16 mouse cellular contexts compared by ENCODE assay signal in the genomic region with DNA sequence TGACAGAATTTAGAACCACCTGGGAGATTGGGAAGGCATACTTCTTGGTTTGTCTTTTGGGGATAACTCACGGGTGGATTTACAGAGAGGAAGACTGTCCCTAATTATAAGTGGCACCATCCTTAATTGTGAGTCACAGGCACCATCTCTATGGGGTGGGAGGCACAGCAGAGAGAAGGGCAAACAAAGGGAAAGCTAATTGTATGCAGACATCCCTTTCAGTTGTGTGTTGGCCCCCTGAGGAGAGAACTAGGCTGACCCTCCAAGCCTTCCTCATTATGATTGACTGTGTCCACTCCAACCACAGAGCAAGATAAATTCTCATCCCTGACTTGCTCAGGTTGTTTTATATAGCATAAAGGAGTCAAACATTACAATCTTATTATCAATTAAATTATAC.
DNase-seq lines count a peak whose midpoint lies in the region.
"Had no signal": no experiment of that assay in that cellular context is flagged by ENCODE, and none has a peak within 500 bp of the region (broad histone marks: within the 10 kb centered on the region; RNA-seq: fewer than 3 reads in every experiment).

No protein-coding gene starts in this region.

- peak; percentile 10 for DNase-seq in embryo, embryonic 10 days (ENCODE audit: low spot score)
- DNase-seq in embryo, embryonic 10.5 days (ENCODE audit: low spot score), result no peak
- DNase-seq in retina, embryonic 14.5 days (ENCODE audit: low spot score), result peak; percentile 74
- DNase-seq in retina, postnatal 1 day, result peak; percentile 76
- no peak for DNase-seq in kidney, postnatal 36 days
- DNase-seq in adrenal gland, postnatal 36 days, result no peak
- DNase-seq: adrenal gland, adult 2 months; adrenal gland, adult 8-10 months; adrenal gland, postnatal 10 days; adrenal gland, postnatal 14 days; adrenal gland, postnatal 25 days; B cell, adult 2 months; cerebellum, adult 11 months; cerebellum, adult 11-12 months; cerebellum, adult 18-20 months; cerebellum, adult 2 months had no signal

Comparison
In these comparisons a context has a peak if more than half of its experiments do, and no peak if none do; other contexts are left out.
1. DNase-seq: peak in embryo, embryonic 10 days (single experiment), retina, embryonic 14.5 days (single experiment) and retina, postnatal 1 day (single experiment); none in embryo, embryonic 10.5 days (single experiment), kidney, postnatal 36 days (0 of 2) and adrenal gland, postnatal 36 days (0 of 2).